Mouse (Mus musculus) bone marrow, adult 2 months (tissue): Measurements from ENCODE around the gene Bbs7. TPM values are rescaled to one million over a fixed set of nuclear protein-coding genes. Genes with fewer than 3 reads are reported as not detected.

Source experiments
- H3K27ac ChIP-seq: fragments of 200-500 bp; 2 replicates; pipeline ENCODE4 v1.5.1; 2012; ENCODE audit warnings: low read depth, mild to moderate bottlenecking, control low read depth, inconsistent platforms, low read length; ENCODE audit not compliant: control insufficient read depth, poor library complexity, insufficient read depth
- H3K4me1 ChIP-seq: fragments of 200-500 bp; 2 replicates; pipeline ENCODE4 v1.6.1; 2011; ENCODE audit warnings: low read length; ENCODE audit not compliant: control insufficient read depth, insufficient read depth
- H3K4me3 ChIP-seq: fragments of 200-500 bp; replicated peaks from 2 replicates; pipeline ENCODE3; 2011; ENCODE audit warnings: mild to moderate bottlenecking, low read depth, low read length, control low read depth; ENCODE audit not compliant: control insufficient read depth
- CTCF ChIP-seq: fragments of 200-500 bp; IDR thresholded peaks from 2 replicates; pipeline ENCODE4 v1.5.1; 2011; ENCODE audit warnings: low read length, control low read depth; ENCODE audit not compliant: control insufficient read depth, insufficient read depth
- POLR2A ChIP-seq: fragments of 200-500 bp; IDR thresholded peaks from 2 replicates; pipeline ENCODE4 v1.6.1; 2011; ENCODE audit warnings: low read depth, mild to moderate bottlenecking, control low read depth, low read length, borderline replicate concordance; ENCODE audit not compliant: control insufficient read depth
- WGBS: fragments of 180-500 bp; shearing (Covaris S2); methylation state at CpG from one replicate; pipeline ENCODE4 v1.1.7; 2018; 5-methylcytosine and 5-hydroxymethylcytosine counted together
- polyA plus RNA-seq: library from polyadenylated mRNA; stranded (reverse); fragments of >200 nt; gene quantifications from 2 replicates; pipeline ENCODE4 v1.2.4, GENCODE M21; 2011; ENCODE audit warnings: low replicate concordance; ENCODE audit not compliant: missing spikeins, insufficient read depth, insufficient read length

Bbs7 gene
- polyA plus RNA-seq, 1 experiment, result 1.9 TPM

GRCm38 (mm10) chr3:36530345-36530744 lies 82.9 kb downstream of the Bbs7 start:
- TF ChIP-seq CTCF (no peak), POLR2A (no peak)
- Histone ChIP-seq H3K4me3 (no peak overlapping the region), H3K27ac (no peak overlapping the region), H3K4me1 (no peaks in the 10 kb centered on the region; the same call in 1 of the 2 replicates)
- 86% methylated on average over 6 of the region's 6 CpGs for WGBS

GRCm38 (mm10) chr3:36524466-36524865 lies 88.8 kb downstream of the Bbs7 start:
- no peak overlapping the region for H3K27ac ChIP-seq
- no peak overlapping the region for H3K4me3 ChIP-seq
- WGBS, result 62% methylated on average over 3 of the region's 3 CpGs
- TF ChIP-seq POLR2A (no peak), CTCF (no peak)
- no peaks in the 10 kb centered on the region for H3K4me1 ChIP-seq

Other genes starting within 250 kb of the Bbs7 start
- 43.5 and 45.1 TPM in 2 replicates for gene Anxa5, start 137.6 kb downstream of the Bbs7 start, polyA plus RNA-seq
- not detected in 2 replicates for gene 1810062G17Rik, start 137.5 kb downstream of the Bbs7 start, polyA plus RNA-seq
- gene Gm11549, start 91.7 kb downstream of the Bbs7 start, polyA plus RNA-seq, result not detected in 2 replicates
- gene Exosc9, start 60.9 kb downstream of the Bbs7 start, polyA plus RNA-seq, result 31.1 and 48.6 TPM in 2 replicates
- gene Ccna2, start 41.3 kb downstream of the Bbs7 start, polyA plus RNA-seq, result 106 and 159 TPM in 2 replicates
- gene Trpc3, start 76.7 kb upstream of the Bbs7 start, polyA plus RNA-seq, result 4.1 TPM in 1 of 2 replicates, not detected in the other
- 14.7 and 20.5 TPM in 2 replicates for gene 4932438A13Rik, start 249.6 kb upstream of the Bbs7 start, polyA plus RNA-seq